Mouse (Mus musculus) megakaryocyte-erythroid progenitor cell, adult 5-6 weeks (primary cell): ENCODE measurements around the gene Sept10. TPM values are rescaled to one million over a fixed set of nuclear protein-coding genes. Genes with fewer than 3 reads are reported as not detected.
A peak's percentile ranks its signal among the peaks of the same experiment; 100 is the strongest.

Source experiments
- ATAC-seq: replicated peaks from 2 replicates; pipeline ENCODE4 v1.8.0; 2016; ENCODE audit warnings: mild to moderate bottlenecking, inconsistent platforms; ENCODE audit not compliant: severe bottlenecking, poor library complexity, low FRiP score, low TSS enrichment
- total RNA-seq, 2 experiments: library from RNA; stranded (forward) in 1 of 2; stranded (reverse) in 1 of 2; fragments of 200-1000, 215-1000 nt in 1 of 2; fragments of >200 nt in 1 of 2; fragmentation: Nextera tagmentation in 1 of 2; gene quantifications; 2 replicates each; pipeline ENCODE4 v1.2.3; 2014 to 2017

Gene Sept10
- 0.37 TPM in 1 of 2 replicates, not detected in the other for total RNA-seq (2014; fragmentation: Nextera tagmentation)
- total RNA-seq (2017) = not detected in 2 replicates

DNA sequence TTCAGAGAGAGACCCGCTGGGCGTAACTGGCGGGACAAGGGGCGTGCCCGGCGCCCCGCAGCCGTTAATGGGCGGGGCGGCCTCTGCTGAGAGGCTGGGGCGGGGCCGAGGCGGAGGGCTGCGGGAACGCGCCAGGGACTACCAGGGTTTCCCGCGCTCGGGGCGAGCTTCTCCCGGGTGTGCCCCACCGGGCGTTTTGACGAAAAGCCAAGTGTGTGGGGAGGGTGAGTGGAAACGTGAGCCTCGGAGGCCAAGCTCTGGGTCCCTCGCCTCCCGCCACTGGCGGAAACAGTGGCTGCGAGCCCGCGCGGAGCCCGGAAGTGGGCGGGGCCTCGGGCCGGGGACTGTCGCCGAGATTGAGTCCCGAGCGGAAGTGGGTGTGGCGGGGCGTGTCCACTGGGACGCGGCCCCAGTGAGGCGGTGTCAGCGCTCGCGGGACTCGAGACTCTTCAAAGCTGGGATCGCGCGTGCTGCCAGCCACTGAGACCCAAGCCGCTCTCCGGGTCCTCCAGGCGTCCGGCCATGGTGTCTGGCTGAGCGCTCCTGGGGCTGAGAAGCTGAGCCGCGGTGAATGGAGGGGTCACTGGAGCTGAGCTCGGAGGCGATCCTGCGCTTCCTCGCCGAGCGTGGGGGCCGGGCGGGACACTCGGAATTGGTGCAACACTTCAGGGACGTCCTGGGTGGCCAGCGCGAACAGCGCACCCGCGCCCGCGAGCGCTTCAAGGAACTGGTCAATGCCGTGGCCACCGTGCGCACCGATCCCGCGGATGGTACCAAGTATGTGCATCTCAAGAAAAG is at the start of gene Sept10, which contains the start of gene Sowahc:
Sept10 (minus strand) TSS at position 375 of the 798 bp plus-strand sequence.
Sowahc (plus strand) TSS at position 481 of the 798 bp plus-strand sequence.
- peak; percentile 95 for ATAC-seq

GRCm38 (mm10) chr10:59268754-59269153 is 47.1 kb upstream of the Sept10 start:
- ATAC-seq = no peak

DNA sequence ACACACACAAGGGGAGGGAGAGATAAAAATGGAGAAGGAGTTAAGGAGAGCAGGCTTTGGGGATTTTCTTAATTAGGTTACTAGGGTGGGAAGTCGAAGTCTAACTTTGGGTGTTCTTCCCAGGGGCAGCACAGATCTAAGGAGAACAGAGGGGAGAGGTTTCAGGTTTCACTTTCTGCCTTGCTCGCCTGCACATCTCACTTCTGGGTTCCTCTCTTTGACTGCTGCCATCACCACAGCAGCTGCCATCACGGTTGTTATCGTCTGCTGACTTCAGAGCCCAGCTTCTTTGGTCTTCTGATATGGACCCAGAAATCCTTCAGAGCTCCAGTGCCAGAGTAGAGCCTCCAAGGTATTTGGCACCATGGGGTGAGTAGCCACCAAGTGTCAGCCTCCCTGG is 46.5 kb upstream of the Sept10 start:
- ATAC-seq = no peak

GRCm38 (mm10) chr10:59267275-59267674 is 45.6 kb upstream of the Sept10 start:
- ATAC-seq = no peak

DNA sequence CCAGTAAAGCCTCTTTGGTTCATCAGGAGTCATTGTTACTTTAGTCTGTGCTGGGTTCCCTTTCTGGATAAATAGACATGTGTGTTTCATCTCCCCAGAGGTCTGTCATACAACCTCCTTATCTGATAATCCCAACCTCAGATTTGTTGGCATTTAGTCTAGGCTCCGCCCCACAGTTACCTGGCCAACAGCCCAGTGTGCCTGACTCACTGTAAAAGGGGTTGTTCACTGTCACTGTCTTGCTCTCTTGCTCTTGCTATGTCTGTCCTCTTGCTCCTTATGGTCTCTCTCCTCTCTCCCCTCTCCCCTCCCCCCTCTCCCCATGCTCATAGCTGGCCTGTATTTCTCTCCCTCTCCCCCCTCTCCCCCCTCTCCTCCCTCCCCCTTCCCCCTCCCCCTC is 44.5 kb upstream of the Sept10 start:
- ATAC-seq = peak; percentile 38; the same call in 1 of the 2 replicates

- no peak for ATAC-seq
Observed at GRCm38 (mm10) chr10:59265674-59266073, 44.0 kb upstream of the Sept10 start.

DNA sequence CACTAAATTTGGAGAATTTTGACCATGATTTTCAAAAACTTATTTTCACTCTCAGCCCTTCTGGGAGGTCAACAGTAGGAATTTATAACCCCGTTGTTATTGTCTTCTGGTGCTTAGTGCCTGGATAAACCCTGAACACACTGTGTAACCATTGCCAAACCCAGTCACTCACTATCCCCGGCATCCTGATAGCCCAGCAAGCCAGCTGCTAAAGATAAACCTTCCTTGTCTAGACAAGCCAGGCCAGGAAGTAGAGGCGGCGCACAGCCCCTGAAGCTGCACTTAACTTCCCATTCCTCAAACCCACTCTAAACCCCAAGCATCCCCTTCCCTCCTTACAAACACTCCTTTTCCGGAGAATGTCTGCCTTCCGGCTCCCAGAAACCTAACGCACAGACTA is 43.4 kb upstream of the Sept10 start:
- ATAC-seq = peak; percentile 54; the same call in 1 of the 2 replicates

DNA sequence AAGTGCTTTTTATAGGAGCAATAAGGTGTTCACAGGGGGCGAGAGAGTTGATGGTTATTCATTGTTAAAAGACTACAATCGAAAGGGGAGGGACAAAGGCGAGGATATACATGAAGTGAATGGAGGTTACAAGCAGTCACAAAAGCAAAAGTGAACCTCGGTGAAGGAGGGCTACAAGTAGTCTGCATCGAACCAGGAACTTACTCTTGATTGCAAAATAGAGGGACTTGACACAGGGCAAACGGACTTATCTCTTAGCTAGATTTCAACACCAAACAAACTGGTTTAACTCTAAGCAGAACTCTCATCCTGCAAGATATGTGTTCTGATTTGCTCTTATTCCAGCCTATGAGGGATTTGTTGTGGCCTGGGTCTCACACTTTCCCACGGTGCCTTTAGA is 41.3 kb upstream of the Sept10 start:
- no peak for ATAC-seq

DNA sequence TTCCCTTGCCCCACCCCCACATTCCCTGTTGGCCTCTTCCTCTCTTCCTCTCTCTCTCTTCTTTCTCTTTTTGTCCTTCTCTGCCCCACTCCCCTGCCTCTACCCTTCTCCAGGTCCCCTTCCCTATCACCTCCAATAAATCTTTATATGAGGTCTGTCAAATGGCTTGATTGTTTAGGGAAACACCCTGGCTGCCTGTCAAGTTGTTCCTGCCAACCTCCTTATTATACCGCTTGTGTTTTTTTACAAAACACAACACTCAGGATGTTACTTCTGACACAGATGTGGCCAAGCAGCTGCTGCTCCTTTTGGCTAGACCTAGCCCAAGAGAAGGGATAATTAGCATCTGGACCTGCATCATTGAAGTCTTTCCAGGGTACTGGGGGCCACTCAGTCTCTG is 40.4 kb upstream of the Sept10 start:
- no peak for ATAC-seq

- ATAC-seq = no peak
Observed at GRCm38 (mm10) chr10:59261603-59262002, 40.0 kb upstream of the Sept10 start.

DNA sequence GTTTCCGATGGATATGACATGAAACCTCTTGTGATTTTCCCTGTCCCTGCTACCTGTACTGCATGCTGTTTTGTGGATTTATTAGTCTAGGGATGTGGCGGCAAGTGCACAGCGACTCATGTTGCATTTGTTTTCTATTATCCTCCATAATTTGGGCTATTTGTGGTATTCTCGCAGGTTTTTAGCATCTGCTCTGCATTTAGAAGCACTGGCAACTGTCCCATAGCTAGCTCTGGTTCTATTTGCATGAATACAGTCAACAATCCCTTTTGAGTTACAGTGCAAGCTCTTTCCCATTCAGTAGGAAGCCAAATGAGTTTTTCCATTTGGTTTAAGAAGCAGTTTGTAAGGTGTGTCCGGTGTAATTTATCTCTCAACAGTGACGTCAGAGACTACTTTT is 37.9 kb upstream of the Sept10 start:
- no peak for ATAC-seq

DNA sequence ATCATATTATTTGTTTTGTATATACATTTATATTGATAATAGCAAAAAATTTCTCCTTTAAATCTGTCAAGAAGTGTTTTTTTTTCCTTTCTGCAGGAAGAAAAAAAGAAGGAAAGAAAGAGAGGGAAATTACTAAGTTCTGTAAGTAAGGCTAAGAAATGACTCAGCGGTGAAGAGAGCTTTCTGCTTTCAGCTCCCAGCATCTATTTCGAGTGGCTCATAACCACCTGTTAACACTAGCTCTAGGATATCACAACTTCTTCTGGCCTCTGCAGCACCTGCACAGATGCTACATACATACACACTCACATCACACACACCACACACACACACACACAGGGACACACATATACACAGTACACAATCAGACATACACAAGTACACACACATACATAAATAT is 34.9 kb upstream of the Sept10 start:
- no peak for ATAC-seq

- ATAC-seq = no peak
Observed at GRCm38 (mm10) chr10:59253541-59254079, 32.0 kb upstream of the Sept10 start.

DNA sequence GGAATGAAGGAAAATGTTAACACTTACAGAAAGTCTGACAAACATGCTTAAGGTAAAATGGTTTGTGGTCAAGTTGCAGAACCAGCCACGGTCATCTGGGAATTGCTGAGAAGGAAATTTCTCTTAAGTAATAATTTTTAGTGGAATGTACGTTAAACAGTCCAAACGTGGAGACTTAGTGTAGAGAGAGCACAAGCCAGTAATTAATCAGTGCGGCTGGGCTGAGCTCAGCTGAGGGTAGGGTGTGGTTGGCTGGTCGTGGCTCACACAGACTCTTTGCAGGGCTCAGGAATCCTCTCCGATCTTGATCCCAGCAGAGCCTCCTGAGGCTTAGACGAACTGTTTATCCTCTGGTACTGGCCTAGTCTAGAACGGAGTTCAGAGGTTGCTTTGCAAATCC is 30.7 kb upstream of the Sept10 start:
- no peak for ATAC-seq

GRCm38 (mm10) chr10:59251980-59252379 is 30.3 kb upstream of the Sept10 start:
- no peak for ATAC-seq

GRCm38 (mm10) chr10:59250679-59251078 is 29.0 kb upstream of the Sept10 start:
- ATAC-seq = no peak

GRCm38 (mm10) chr10:59249531-59249930 is 27.9 kb upstream of the Sept10 start:
- no peak for ATAC-seq

DNA sequence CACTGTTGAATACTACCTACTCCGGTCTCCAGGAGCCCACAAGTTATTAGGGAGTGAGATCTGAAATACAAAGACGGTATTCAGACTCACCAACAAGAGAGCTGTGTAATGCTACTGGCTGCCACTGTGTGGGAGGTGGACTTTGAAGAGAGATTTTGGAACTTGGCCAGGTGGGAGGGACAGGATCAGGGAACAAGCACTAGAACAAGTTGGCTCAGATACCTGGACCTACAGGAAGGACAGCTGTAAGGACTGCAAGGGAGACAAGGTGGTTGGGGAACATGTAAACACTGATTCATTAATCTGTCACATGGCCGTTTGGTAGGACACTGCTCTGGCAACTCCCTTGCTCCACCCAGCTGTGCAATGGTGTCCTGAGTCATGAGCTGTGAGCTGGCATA is 19.5 kb upstream of the Sept10 start:
- no peak for ATAC-seq

- ATAC-seq = no peak
Observed at GRCm38 (mm10) chr10:59237757-59238156, 16.1 kb upstream of the Sept10 start.

- ATAC-seq = no peak
Observed at GRCm38 (mm10) chr10:59236486-59236885, 14.8 kb upstream of the Sept10 start.

GRCm38 (mm10) chr10:59235847-59236246 is 14.2 kb upstream of the Sept10 start:
- ATAC-seq = no peak
